Mouse (Mus musculus) midbrain, postnatal 0 days (tissue): Measurements from ENCODE around the gene Tcl1b4. TPM values are rescaled to one million over a fixed set of nuclear protein-coding genes. Genes with fewer than 3 reads are reported as not detected.
"Not testable (repeated sequence)": the region's sequence is repeated elsewhere in the genome, so short reads cannot be mapped to it uniquely, and the experiment has no call there.

ENCODE experiments used
- ATAC-seq: fragments of 200-750 bp; cut with Nextera tagmentation; 2 replicates; pipeline ENCODE4 v1.8.0; 2017; ENCODE audit warnings: moderate number of reproducible peaks, mild to moderate bottlenecking, moderate TSS enrichment, moderate library complexity; ENCODE audit not compliant: low FRiP score
- DNase-seq: peaks from one replicate; pipeline ENCODE4 v3.0.0-alpha.2; 2015; ENCODE audit warnings: low spot score
- H3K27ac ChIP-seq: fragments of 300-500 bp; sonication (generic); 2 replicates; pipeline ENCODE4 v1.5.1; 2014; ENCODE audit warnings: low read depth, mild to moderate bottlenecking, low read length, mixed read lengths
- H3K27me3 ChIP-seq: fragments of 300-500 bp; sonication (generic); 2 replicates; pipeline ENCODE4 v1.6.1; 2014; ENCODE audit warnings: low read length, control low read depth, mixed read lengths; ENCODE audit not compliant: insufficient read depth
- H3K36me3 ChIP-seq: fragments of 300-500 bp; sonication (generic); 2 replicates; pipeline ENCODE4 v1.6.1; 2014; ENCODE audit warnings: low read length, control low read depth, mixed read lengths; ENCODE audit not compliant: insufficient read depth
- H3K4me1 ChIP-seq: fragments of 300-500 bp; sonication (generic); 2 replicates; pipeline ENCODE4 v1.6.1; 2014; ENCODE audit warnings: mild to moderate bottlenecking, control low read depth, antibody characterized with exemption, low read length, mixed read lengths; ENCODE audit not compliant: insufficient read depth
- H3K4me2 ChIP-seq: fragments of 300-500 bp; sonication (generic); 2 replicates; pipeline ENCODE4 v1.6.1; 2014; ENCODE audit warnings: low read depth, mild to moderate bottlenecking, low read length, mixed read lengths; ENCODE audit not compliant: poor library complexity, severe bottlenecking
- H3K4me3 ChIP-seq: fragments of 300-500 bp; sonication (generic); 2 replicates; pipeline ENCODE4 v1.5.1; 2014; ENCODE audit warnings: low read depth, mild to moderate bottlenecking, low read length, moderate library complexity
- H3K9ac ChIP-seq: fragments of 300-500 bp; sonication (generic); replicated peaks from 2 replicates; pipeline ENCODE4 v1.6.1; 2014; ENCODE audit warnings: mild to moderate bottlenecking, low read length, moderate library complexity, mixed read lengths; ENCODE audit not compliant: poor library complexity, severe bottlenecking
- H3K9me3 ChIP-seq: fragments of 300-500 bp; sonication (generic); 2 replicates; pipeline ENCODE4 v1.6.1; 2016; ENCODE audit warnings: low read length, control low read depth
- CTCF ChIP-seq: IDR thresholded peaks from 2 replicates; pipeline ENCODE4 v1.5.1; 2016; ENCODE audit warnings: antibody characterized with exemption, mild to moderate bottlenecking
- WGBS: fragments of 180-500 bp; shearing (Covaris S2); extraction: QIAGEN DNeasy Blood & Tissue Kit; methylation state at CpG from one replicate; pipeline ENCODE4 v1.1.7; 2014; 5-methylcytosine and 5-hydroxymethylcytosine counted together
- polyA plus RNA-seq: library from polyadenylated mRNA; unstranded; fragments of >200 nt; fragmentation: Nextera tagmentation; extraction: Ambion mirVana; gene quantifications from 2 replicates; pipeline ENCODE4 v1.2.1, GENCODE M21; 2015
- total RNA-seq: library from RNA; depleted of rRNA; stranded (reverse); fragments of >200 nt; gene quantifications from 2 replicates; pipeline ENCODE4 v1.2.3, GENCODE M21; 2014; rRNA removed

Tcl1b4 gene
- not detected in 2 replicates for total RNA-seq
- not detected in 2 replicates for polyA plus RNA-seq

DNA sequence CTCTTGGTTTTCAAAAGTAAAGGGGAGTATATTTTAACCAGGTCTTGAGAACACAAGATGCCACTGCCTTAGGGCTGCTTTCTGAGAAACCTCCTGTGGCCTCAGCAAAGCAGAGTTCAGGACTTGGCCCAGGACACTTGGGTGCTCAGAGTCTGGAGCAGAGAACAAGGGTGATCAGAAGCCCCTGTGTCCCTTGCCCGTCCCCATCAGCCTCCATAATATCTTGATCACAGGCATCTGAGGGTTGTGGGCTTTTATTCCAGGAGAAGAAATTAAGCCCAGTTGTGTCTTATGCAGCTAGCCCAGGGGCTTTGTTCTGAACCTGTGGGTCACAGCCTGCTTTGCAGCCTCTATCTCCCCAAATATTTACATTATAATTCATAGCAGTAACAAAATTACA, at the start of gene Tcl1b4:
Tcl1b4 (plus strand) TSS at position 301 of the 400 bp plus-strand sequence.
- 84% methylated on average over 1 of the region's 1 CpGs for WGBS
- not testable (repeated sequence) for DNase-seq, ATAC-seq

DNA sequence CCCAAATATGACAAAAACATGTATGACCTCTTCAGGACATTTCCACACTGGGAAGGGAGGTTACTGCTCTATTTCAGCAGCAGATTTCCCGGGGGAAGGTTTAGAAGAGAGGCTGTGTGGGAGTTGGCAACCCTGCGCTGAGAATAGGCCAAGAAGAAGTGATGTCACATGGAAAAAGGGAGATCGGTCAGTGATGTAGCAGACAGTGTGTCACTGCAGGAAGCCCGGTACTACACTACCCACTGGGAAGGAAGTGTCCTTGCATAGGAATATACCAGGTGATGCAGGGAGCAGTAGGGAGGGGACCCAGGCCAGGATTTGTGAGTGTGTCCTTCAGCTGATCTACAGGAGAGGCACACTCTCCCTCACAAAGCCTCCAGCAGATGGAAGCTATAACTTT, 46.5 kb upstream of the Tcl1b4 start:
- H3K4me1 ChIP-seq, DNase-seq, H3K9me3 ChIP-seq, H3K27me3 ChIP-seq, ATAC-seq, H3K4me3 ChIP-seq, H3K27ac ChIP-seq, H3K36me3 ChIP-seq, H3K4me2 ChIP-seq, H3K9ac ChIP-seq: not testable (repeated sequence)
- WGBS: 80% methylated on average over 4 of the region's 4 CpGs

More for the DNA sequence above, at the start of gene Tcl1b4:
- H3K9ac ChIP-seq, H3K27me3 ChIP-seq, H3K4me2 ChIP-seq, H3K4me1 ChIP-seq, H3K9me3 ChIP-seq, H3K27ac ChIP-seq, H3K4me3 ChIP-seq, H3K36me3 ChIP-seq: not testable (repeated sequence)

DNA sequence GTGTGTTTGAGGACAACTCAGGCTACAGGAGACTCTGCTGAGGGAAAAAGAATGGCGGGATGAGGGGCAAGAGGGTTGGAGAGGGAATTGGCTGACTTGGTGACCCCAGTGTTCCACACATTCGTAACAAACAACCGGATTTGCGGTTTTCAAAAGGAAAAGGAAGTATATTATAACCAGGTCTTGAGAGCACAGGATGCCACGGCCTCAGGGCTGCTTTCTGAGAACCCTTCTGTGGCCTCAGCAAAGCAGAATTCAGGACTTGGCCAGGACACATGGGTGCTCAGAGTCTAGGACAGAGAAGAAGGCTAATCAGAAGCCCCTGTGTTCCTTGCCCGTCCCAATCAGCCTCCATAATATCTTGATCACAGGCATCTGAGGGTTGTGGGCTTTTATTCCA, 42.9 kb upstream of the Tcl1b4 start:
- no peak for ATAC-seq
- WGBS: 88% methylated on average over 6 of the region's 6 CpGs

GRCm38 (mm10) chr12:105159390-105159789, 42.4 kb upstream of the Tcl1b4 start, which contains the start of gene Tcl1b1:
Gene Tcl1b1, plus strand, starts transcription at chr12:105159690.
- no peak within 1 kb of the TSS for H3K9ac ChIP-seq
- TF ChIP-seq CTCF: no peak

More for the DNA sequence above, 42.9 kb upstream of the Tcl1b4 start:
- Histone ChIP-seq H3K4me3 (no peak overlapping the region), H3K9ac (no peak overlapping the region), H3K27me3 (no peaks in the 10 kb centered on the region), H3K9me3 (no peaks in the 10 kb centered on the region), H3K27ac (no peak overlapping the region), H3K4me1 (no peaks in the 10 kb centered on the region), H3K36me3 (no peaks in the 10 kb centered on the region), H3K4me2 (no peak overlapping the region)
- no peak for DNase-seq
- TF ChIP-seq CTCF: no peak

DNA sequence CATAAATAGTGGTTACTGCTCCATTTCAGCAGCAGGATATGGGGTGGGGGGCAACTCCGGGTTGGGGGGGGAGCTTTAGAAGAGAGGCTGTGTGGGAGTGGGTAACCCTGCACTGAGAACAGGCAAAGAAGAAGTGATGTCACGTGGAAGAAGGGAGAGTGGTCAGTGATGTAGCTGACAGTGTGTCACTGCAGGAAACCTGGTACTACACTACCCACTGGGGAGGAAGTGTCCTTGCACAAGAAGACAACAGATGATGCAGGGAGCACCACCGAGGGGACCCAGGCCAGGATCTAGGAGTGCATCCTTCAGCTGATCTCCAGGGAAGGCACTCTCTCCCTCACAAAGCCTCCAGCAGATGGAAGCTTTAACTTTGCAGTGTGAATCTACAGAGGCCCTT, 35.0 kb upstream of the Tcl1b4 start:
- Histone ChIP-seq H3K9me3 (no peaks in the 10 kb centered on the region), H3K27ac (no peak overlapping the region), H3K36me3 (no peaks in the 10 kb centered on the region), H3K4me2 (no peak overlapping the region), H3K27me3 (no peaks in the 10 kb centered on the region), H3K4me3 (no peak overlapping the region), H3K9ac (no peak overlapping the region), H3K4me1 (no peaks in the 10 kb centered on the region)
- no peak for TF ChIP-seq CTCF
- ATAC-seq (no peak), DNase-seq (no peak)
- WGBS: 73% methylated on average over 3 of the region's 3 CpGs

More at GRCm38 (mm10) chr12:105159390-105159789, 42.4 kb upstream of the Tcl1b4 start, which contains the start of gene Tcl1b1:
- no peaks in the 10 kb centered on the region for H3K9me3 ChIP-seq
- no peaks in the 10 kb centered on the region for H3K36me3 ChIP-seq
- DNase-seq (no peak), ATAC-seq (no peak)
- no peak within 1 kb of the TSS for H3K4me3 ChIP-seq
- H3K27ac ChIP-seq: no peak within 1 kb of the TSS
- WGBS: 88% methylated on average over 4 of the region's 4 CpGs
- no peak within 1 kb of the TSS for H3K4me2 ChIP-seq
- H3K27me3 ChIP-seq: no peaks in the 10 kb centered on the region
- H3K4me1 ChIP-seq: no peaks in the 10 kb centered on the region

DNA sequence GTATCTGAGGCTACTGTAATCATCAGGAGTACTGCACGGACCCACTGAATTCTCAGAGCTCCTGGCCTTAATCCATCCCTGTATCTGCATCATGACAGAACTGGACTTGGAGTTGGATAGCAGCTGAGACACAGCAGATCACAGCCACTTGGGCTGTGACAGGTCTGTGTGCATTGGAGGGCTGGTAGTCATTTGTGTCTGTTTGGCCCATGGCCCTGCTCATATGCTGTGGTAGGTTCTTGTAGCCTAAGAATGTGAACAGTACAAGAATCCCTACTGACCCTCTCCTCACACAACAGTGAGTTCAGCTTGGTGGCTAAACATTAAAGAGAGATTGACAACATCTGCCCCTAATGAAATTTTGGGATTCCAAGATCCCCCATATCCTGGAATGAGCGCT, 28.4 kb upstream of the Tcl1b4 start:
- no peak for TF ChIP-seq CTCF
- Histone ChIP-seq H3K4me3 (no peak overlapping the region), H3K9me3 (no peaks in the 10 kb centered on the region), H3K4me2 (no peak overlapping the region), H3K36me3 (no peaks in the 10 kb centered on the region), H3K4me1 (no peaks in the 10 kb centered on the region), H3K27me3 (no peaks in the 10 kb centered on the region), H3K27ac (no peak overlapping the region), H3K9ac (no peak overlapping the region)
- DNase-seq (no peak), ATAC-seq (no peak)
- 88% methylated on average over 2 of the region's 2 CpGs for WGBS
